Mouse (Mus musculus) testis, postnatal 10 days (tissue): ENCODE data around the gene Dnajc4.

Experiments used
- DNase-seq: peaks from one replicate; pipeline ENCODE4 v3.0.0; 2021; ENCODE audit warnings: low spot score

The Dnajc4 gene

GRCm38 (mm10) chr19:6948186-6948585 is 44.2 kb downstream of the Dnajc4 start:
- DNase-seq = no peak

GRCm38 (mm10) chr19:6947742-6948141 is 44.6 kb downstream of the Dnajc4 start:
- DNase-seq = no peak

GRCm38 (mm10) chr19:6943709-6944108 is 48.7 kb downstream of the Dnajc4 start:
- no peak for DNase-seq

GRCm38 (mm10) chr19:6942764-6943163 is 49.6 kb downstream of the Dnajc4 start:
- DNase-seq = peak; percentile 39

DNA sequence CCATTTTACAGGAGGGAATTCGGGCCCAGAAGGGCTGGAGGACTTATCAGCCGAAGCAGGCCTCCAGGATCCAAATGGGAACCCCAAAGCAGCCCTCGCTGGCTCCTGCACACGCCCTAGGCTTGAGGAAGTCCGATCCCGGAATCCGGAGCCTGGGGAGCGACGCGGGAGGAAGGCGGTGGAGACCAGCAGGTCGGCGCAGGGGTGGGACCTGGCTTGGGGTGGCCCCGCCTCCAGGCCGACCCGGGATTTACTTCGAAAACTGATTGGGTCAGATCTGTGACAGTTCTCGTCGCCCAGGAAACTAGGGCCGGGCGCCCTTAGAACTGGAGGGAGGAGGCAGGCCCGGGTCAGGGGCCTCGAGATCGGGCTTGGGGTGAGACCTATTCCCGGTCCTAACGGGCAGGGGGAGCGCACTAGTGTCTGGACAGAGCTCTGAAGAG is 50.1 kb downstream of the Dnajc4 start, which contains the start of gene Gpr137:
Gpr137 (minus strand) TSS at position 232 of the 443 bp plus-strand sequence.
- DNase-seq = peak; percentile 94

DNA sequence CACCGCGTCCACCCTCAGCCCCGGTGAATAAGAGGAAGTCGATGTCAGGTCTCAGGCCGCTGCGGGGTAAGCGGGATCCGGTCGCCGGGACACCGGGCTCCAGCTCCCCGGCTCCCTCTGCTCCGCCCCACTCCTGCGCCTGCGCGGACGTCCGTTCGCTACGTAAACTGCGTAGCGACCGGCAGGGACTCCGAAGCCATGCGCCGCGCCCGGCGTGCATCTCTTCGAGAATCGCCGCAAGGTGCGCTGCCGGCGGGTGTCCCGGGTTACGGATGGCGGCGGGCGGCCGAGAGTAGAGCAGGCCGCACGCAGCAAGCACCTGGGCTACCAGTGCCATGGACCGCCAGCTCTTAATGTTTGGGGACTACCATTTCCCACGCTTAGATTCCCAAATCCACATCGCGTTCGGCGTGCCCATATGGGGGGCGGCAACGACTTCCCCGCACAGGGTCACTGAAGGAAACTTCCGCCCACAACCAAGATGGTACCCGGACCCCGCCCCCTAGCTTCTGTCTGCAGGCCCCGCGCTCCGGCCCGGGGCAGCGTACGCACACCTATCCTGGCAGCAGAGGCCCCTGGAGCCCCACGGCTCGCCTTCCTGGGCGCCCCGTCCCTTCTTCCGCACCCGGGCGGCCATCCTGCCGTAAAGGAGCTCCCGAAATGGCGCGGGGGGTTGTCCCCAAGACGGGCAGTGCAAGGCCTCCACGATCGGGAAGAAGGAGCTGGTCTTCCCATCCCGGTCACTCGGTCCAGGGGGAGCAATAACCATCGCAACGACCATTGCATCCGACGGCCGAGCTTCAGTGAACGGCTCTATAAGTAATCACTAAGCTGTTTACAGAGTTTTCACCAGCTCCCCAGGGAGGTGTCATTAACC is 50.8 kb downstream of the Dnajc4 start, which contains the start of gene Bad:
Bad (plus strand) TSS at position 490 of the 877 bp plus-strand sequence.
- DNase-seq = peak; percentile 97

DNA sequence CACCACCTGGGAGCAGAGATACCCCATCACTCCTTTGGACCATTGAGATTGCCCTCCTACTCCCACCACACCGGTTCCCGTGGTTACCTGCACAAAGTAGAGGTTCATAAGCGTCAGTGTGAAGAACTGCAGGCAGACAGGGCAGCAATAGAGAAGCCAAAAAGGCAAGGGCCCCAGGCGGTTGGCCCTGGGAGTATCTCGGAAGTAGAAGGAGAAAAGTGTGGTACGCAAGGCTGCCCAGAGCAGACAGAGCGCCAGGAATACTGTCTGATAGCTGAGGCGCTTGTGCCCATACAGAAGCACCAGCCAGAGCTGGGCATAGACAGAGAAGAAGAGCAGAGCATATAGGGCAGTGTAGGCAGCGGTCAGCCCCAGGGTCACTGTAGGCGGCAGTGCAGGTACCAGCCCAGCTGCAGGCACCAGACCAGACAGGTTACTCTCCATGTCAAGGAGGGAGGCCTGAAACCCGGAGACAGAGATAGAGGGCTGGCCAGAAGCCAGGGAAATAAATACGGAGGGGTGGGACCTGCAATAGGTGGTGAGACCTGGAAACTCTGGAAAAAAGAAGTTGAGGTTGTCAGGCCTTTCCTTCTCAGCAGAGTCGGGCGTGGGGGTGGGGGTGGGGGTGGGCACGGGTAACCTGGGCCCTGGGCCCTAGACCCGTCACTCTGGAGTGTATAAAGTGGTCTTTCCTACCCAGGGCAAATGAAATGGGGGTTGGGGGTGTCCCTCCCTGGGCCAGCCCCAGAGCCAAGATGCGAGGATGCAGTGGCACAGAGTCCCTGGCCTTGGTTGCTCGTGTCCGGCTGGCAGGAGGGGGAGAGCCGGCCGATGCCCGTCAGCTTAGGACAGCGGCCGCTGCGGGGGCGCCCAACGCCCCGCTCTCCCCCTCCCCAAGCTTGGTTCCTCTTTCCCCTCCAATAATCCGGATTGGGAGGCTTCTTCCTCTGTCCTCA is 51.7 kb downstream of the Dnajc4 start:
- no peak for DNase-seq

DNA sequence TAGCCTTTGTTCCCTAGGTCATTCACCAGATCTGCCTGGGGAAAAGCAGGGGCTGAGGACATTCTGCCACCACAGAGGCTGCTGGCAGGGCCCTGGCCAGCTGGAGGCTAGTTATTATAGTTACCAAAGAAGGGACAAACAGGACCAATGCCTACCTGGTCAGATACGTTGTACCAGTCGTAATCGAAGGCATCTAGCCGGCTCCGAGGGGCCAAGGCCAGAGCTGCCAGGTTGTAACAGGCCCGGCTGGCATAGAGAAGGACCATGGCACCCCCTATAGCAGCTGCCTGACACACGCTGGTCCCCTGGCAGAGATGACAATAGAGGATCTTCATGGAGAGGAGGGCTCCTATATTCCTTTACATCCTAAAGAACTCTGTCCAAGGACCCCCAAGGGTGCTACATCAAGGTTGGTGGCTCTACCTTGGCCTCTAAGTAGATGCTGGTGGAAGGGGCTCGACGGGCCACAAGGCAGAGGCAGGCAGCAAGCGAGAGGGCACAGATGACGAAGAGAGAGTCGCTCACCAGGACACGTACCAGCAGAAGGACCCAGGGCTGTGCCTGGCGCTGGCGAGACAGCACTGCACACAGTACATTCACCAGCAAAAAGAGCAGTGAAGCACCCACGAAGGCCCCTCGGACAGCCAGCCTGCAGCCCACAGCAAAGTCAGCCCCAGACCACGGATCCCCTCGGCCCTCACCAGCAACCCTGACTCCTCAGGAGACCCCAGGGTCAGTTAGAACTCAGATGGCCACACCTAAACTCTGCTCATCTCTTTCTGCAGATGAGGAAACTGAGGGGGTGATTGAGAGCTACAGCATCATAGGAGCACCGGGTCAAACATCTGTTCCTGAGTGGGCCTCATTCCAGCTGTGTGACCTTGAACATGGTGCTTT is 53.0 kb downstream of the Dnajc4 start:
- peak; percentile 43 for DNase-seq
